Mouse (Mus musculus): ENCODE data around the gene Them7.

The Them7 gene

DNA sequence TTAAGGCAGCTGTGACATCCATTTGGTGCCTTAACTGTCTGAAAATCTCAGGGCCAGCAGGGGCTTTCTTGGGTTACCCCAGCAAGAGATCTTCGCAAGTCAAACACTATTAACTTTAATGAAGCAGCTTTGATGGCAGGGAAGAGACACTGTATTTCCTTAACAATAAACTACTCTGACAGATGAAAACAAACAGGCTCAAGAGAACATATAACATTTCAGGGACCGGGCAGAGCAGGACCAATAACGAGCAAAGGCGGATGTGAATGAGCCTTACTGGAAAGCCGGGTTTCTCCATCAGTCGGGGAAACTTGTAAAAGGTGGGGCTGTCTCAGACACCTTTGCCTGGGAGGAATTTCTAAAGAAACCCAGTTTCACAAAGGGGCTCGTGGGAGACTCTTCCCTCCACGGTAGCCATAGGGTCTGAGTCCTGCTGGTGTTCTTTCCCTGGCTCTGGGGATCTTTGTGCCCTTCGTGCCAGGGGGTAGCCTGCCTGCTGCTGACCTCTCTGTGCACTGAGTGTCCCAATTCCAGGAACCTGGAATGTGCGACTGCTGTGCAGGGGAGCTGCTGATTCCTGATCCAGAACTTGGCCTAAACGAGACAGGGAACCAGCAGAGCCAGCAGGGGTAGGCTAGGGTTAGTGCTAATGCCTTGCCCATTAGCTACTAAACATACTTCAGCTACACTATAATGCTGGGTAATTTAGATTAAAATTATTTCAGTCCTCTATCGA, 11.4 kb downstream of the Them7 start:
- DNase-seq (ENCODE audit: low spot score in 2 of 2), result no peak

DNA sequence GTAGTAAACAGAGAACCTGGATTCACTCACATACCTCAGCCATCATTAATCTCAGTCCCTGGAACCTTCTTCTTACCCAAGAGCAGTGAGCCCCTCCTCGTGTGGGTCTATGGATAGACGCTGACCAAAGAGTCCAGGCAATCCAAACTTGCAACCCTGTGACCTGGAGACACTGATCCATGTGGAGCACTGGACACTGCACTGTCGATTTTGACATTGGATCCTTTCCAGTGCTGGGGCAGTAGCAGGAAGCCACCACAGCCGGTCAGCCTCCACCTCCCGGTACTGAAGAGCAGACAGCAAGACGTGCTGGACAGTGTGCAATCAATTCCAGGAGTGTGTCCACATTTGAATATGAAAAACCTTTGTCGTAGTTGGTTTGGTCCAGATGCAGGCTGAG, 13.3 kb downstream of the Them7 start:
- DNase-seq (ENCODE audit: low spot score in 2 of 2), result no peak

DNA sequence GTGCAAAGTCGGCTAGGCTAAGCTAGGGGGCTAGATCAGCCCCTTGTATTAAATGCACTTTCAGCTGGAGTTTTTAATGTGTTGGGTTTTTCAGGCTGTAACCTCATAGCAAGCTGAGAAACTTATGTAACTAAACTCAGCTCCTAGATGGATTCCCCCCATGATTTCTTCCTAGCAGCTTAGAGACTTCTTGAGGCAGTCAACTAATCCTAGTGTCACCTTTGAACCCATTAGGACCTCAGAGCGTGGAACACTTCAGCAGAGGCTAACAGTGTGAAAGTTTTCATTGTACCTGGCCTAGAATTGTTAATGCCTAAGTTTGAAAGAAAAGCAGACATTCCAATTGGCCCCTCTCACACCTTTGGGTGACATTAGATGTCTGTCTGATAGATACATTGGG, 13.7 kb downstream of the Them7 start:
- DNase-seq (ENCODE audit: low spot score in 2 of 2), result no peak

DNA sequence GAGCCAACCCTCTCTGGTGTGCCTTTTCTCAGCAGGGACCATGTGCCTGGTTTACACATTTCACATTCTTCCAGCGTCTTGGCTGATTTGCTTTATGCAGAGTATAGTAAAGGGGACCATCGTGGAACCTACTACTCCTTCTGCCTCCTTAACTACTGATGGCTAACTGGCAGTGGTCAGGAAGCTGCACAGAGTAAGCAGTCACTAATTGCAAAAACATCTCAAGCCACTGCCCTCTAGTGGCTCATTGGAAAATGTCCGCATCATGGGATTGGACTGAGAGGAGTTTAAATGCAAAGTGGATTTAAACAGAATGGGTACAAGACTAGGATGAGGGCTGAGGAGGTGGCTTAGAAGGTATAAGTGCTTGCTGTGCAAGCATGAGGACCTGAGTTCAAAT, 14.7 kb downstream of the Them7 start:
- no peak for DNase-seq (ENCODE audit: low spot score in 2 of 2)

DNA sequence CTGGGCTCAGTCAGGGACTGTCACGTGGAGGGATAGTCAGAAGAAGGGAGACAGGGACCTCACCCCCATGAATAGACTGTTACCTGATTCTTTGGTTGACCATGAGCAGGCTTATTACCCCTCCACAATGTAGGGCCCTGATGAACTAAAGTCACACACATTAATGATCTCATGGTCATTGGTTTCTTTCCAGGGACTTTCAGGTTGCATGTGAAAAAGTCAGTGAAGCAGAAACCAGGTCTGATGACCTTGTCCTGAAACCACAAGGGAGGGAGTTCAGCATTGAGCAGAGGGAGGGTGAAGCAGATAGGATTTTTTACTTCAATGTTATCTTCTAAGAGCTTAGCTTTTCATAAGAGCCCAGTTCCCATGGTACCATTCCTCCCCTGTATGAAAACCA, 16.5 kb downstream of the Them7 start:
- DNase-seq (ENCODE audit: low spot score in 2 of 2), result no peak

DNA sequence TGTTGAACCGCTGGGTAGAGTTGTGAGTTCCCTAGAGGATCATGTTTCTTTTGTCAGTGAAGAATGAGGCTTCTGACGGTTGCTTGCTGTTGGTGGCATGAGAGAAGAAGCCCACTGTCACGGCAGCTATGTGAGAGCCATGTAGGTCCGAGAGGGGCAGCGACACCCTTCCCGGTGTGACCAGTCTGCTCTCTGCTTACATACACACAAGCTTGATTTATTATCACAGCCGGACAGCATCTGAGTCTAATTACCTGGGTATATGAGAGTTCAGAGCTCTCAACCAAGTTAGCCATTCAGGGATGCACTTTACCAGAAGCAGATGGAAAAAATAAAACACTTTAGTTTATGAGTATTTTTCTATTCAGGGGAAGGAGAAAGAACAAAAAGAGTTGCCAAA, 18.8 kb downstream of the Them7 start:
- DNase-seq (ENCODE audit: low spot score in 2 of 2), result no peak

DNA sequence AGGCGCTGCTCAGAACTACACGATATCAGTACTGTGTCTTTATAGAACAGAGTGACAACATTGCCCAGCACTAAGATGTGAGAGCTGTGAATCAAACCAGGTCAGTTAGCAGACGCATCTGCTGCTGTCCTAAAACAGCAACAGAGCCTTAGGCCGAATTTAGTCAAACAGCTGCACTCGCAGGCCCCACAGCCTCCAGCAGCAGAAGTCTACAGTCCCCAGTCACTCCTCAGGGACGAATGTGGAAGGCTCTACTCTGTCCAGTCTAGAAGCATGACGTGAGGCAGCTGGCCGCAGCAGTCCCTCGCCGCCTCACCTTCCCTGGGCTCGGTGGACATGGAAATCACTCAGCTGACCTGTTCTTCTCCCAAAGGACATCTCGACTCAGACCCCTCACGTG, 20.6 kb downstream of the Them7 start:
- no peak for DNase-seq (ENCODE audit: low spot score in 2 of 2)

DNA sequence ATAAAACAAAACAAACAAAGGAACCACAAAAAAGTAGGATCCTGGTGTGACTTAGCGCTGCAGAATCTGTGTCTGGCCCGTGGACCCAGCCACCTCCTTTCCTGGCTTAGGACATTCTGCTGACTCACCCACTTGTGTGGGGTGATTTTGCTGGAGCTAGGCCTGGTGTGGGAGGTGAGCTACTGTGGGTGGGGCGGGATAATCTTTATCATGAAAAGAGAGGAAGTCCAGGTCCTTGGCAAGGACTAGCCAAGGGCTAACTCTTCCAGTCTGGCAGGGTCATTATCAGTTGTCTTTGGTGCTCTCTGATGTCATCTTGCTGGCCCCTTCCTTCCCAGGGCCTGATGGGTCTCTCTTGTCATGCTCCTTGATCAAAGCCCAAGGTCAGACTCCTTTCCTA, 27.9 kb downstream of the Them7 start:
- no peak for DNase-seq (ENCODE audit: low spot score in 2 of 2)

DNA sequence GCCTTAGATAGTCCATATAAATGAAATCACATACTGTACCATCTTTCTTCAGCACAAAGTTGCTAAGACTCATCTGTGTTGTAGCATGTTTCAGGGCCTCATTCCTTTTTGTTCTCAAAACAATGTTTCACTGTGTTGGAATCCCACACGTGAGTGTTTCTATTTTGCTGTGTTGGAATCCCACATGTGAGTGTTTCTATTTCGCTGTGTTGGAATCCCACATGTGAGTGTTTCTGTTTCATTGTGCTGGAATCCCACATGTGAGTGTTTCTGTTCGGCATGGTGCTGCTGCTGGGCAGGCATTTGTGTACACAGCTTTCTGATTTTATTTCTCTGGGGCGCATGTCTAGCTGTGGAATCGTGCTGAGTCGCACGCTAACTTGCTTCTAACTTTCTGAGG, 28.7 kb downstream of the Them7 start:
- DNase-seq (ENCODE audit: low spot score in 2 of 2), result no peak

DNA sequence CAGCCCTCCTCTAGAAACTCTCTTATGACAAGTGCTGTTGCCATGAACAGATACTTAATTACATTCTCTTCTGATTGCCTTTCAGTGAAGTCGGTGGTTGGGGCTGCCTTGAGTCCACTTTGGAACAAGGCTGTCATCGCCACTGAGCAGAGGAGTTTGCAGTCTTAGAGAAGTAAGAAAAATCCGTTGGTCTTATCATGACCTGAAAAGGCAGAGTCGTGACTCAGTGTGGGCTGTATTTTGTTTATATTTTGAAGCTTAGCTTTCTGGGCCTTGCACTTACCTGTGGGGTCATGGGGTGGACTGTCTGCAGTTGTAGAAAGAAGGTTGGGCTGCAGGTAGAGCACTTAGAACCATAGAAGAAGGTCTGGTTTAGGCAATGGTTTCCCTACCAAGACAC, 31.3 kb downstream of the Them7 start:
- no peak for DNase-seq (ENCODE audit: low spot score in 2 of 2)

DNA sequence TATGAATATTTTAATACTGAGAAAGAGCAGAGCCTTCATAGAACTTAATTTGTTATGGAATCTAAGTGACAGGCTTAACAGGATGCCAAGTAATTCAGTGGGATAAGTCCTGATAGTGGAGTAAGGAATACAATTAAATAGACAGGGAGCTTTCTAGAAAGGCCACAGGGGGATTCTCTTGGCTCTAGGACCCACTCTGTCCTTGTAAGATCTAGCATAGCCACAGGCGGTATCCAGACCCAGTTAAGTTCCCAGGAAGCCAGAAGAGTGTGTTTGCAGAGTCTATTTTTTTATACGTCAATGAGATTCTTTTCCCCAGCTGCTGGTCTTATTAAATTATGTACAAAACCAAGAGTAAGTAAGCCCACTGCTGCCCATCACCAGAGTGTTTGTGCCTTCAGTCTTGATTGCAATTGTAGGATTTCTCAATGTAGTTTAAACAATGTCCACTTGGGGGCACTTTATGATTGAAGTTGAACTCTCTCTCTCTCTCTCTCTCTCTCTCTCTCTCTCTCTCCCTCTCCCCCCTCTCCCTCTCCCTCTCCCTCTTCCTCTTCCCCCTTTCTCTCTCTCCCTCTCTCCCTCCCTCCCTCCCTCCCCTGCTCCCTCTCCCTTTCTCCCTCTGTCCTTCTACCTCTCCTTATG, 32.4 kb downstream of the Them7 start:
- no peak for DNase-seq (ENCODE audit: low spot score in 2 of 2)

DNA sequence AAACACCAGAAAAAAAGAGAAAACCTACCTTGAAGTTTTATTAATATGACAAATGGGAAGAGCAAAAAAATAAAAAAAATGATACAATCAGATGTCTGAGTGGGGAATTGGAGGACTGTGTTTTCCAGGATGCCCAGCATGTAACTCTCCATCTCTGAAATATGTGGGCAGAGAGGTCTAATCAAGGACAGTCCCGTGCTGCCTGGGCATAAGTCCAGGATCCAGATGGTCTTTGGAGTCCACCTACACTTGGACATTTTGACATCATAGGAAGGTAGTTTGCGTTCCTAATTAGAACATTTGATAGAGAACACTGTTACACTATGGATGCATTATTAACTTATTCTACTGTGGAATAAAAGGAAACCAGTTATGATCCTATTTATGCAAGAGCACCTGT, 33.3 kb downstream of the Them7 start:
- DNase-seq (ENCODE audit: low spot score in 2 of 2), result no peak

DNA sequence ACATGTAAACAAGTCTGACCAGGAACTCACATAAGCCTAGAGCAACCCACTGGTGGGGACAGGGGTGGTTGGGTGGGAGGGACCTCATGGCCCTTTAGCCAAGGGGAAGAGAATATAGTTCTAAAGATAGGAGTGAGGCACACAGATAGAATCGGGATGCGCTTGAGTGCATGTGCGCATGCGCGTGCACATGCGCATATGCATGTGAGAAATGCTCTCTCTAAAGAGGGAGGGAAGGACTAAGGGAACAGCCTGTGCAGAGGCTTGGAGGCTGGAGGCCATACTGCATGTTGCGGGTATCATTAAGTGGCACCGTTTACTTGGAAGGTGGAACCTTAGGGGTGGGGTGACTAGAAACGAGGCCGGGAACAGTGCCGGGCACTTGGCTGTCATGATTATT, 37.2 kb downstream of the Them7 start:
- DNase-seq (ENCODE audit: low spot score in 2 of 2), result no peak

DNA sequence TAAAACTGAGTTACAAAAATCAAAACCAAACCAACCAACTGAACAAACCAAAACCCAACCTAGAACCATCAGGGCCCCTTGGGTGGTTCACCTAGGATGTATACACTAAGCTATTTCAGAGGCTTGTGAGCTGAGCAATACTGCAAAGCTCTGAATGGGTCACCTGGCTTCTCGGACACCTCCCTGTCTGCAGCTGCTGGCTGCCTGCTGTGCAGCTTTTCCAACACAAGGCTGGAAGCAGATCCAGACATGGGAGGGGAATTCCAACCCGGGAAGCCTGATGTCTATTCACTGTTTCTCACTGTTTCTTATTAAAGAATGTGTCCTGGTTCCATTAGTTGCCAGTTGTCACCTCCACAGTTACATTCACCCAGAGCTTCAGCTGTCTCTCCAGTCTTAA, 39.1 kb downstream of the Them7 start:
- DNase-seq (ENCODE audit: low spot score in 2 of 2), result no peak

DNA sequence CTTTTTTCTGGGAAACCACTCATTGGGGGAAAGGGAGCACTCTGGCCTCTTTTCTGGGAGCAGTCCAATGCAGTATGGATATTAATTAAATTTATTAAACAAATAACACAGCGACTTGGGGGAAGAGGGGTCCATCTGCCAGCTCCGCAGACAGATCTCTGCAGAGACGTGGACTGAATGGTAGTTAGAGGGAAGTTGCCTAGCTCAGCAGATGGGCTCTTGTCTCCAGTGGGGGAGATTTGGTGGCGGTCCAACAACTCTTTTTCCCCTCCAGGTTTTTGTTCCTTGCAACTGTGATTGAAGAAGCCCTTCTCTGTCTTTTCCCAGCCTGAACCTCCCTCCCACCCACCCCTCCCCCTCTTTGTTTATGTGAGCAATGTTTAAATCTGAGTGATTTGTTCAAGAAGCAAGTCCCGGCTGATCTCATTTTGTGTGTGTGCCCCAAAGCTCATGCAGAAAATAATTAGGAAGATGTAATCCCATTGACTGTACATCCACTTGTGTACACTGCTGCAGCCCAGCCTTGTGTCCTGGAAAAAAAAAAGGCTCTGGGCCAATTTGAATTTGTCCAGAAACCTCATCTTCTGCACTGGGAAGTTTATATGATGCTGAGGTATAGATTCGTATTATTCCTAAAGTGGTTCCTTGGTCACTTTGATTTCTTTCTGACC, 58.4 kb downstream of the Them7 start:
- no peak for DNase-seq (ENCODE audit: low spot score in 2 of 2)

DNA sequence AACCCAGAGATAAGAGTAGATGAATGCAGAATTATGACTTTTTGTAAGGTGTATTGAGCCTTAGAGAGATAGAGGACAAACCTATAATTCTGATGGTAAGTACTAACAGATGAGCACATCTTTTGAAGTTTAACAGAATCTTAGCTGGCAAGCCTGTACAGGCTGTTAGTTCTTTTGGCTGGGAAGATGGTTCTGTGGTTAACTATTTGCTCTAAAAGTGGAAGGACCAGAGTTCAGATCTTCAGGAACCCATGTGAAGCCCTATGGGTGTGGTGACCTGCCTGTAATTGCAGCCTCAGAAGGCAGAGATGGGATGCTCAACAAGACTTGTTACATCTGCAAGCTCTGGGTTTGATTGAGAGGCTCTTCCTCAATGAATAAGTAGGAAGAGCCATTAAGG, 59.7 kb downstream of the Them7 start:
- DNase-seq (ENCODE audit: low spot score in 2 of 2), result no peak

DNA sequence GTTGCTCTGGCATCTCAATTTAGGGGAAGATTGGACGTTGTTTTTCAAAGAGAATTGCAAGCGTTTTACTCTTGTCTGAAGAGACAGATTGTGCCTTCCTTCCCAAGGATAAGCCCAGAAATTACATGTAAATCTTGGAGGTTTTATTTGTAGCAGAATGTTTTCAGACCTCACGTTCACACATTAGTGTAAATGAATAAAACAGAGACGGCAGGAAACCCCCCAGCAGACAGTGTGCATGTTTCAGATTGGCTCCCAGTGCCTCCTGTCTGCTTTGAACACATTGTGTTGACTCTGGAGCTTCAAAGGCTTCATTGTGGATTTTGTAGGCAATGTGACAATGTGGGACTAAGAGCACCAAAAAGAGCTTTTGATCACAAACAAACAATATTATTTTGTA, 60.7 kb downstream of the Them7 start:
- DNase-seq (ENCODE audit: low spot score in 2 of 2), result no peak

DNA sequence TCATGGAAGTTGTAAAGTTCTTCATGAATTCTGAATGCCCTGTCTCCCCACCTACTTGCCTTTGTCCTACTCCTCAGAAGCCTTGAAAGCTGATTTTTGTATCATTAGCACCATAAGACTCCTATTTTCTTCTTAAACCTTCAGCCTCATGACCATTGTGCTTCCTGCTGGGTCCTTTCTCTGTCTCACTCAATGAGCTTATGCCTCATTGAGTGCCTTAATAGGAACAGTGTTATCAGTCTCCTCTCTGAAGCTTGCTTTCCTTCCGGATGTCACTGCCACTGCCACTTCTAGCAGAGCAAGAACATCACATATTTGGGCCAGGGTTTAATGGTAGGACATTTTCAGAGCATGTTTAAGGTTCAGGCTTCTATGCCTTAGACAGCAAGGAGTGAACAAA, 71.7 kb downstream of the Them7 start:
- no peak for DNase-seq (ENCODE audit: low spot score in 2 of 2)

DNA sequence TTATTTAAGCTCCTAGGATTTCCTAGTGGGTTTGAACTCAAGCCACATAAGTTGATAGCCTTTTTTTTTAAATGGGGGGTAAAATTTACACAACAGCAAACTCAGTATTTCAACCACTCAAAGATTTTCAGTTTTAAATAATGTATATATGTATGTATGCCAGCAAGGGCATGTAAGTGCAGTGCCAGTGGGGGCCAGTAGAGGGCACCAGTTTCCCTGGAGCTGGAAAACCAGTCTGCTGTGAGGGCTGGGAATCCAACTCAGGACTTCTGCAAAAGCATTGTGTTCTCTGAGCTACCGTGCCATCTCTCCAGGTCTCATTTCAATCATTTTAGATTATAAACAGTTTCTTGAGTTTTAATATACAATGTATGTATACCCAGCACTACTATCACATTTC, 74.8 kb downstream of the Them7 start:
- no peak for DNase-seq (ENCODE audit: low spot score in 2 of 2)

DNA sequence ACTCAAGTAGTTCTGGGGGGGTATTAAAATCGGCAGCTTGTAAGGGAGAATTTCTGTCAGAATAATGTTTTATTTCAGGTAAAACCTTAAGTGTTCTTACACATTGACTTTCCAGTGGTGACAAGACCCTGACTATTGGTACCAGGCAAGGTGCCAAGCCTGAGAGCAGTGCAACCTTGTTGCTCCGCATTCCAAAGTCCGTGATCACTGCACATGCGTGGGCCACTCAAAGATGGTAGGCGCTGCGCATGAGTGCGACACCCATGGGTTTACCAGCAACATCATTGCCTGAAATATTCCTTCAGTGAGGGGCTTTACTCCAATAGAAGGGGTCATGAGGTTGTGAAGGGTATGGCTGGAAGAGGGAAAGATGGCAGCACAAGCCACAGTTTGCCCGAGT, 77.0 kb downstream of the Them7 start:
- no peak for DNase-seq (ENCODE audit: low spot score in 2 of 2)

DNA sequence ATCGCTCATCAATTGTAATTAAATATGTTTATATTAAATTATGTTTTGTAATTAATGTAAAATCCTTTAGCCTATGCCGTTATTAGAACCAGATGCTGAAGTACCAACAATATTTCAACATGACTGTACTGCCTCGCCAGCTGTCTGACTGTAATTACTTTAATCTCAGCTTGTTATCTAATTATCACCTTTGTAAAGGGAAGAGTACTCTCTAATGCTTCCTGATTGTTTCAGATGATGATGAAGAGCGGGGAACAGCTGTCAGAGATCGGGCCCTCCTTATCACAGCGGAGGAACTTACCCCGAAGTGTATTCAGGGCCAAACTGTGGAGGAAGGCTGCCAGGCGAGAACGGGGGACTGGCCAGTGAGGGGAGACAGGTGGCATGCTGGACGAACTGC, 77.4 kb downstream of the Them7 start:
- no peak for DNase-seq (ENCODE audit: low spot score in 2 of 2)

DNA sequence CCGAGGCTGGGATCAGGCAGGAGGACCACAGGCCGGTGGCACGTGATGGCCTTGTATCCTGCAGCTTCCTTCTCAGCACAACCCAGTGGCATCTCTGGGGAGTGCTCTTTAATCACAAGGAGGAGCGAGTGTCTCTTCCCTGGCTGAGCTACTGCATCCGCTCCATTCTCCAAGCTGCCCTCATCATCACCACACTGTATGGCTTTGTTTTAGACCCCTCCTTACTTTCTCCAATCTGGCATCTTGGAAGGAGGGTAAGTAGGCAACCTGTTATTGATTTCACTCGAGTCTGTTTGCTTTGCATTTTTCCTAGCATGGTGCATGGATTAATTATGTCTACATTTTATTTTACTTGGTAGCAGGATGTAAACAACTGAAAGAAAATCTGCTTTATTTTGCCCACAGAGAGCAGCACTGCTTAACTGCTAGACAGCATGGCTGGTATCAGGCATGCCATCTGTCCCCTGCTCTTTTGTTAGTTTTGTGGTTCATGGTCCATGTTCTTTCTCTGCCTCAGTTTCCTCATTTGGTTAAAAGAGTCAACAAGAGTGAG, 79.9 kb downstream of the Them7 start:
- DNase-seq (ENCODE audit: low spot score in 2 of 2), result no peak

DNA sequence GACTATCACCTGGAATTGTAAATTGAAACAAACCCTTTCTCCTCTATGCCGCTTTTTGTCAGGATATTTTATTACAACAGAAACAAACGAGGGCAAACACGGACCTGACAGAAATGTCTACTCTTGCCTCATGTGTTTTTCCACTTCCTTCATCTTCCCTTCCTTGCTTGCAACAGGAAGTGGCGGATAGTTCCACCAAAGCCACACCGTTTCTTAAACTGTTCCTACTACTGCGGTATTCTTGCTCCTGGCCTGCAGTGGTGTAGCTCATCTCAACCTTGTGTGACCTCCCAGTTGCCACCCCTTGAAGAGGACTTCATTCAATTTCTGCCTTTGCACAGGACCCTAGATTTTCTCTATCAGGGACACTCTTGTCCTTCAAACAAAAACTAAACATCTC, 81.8 kb downstream of the Them7 start:
- no peak for DNase-seq (ENCODE audit: low spot score in 2 of 2)

Measured in spleen, postnatal 4 days (tissue).